Mouse (Mus musculus): ENCODE data around the gene Ccnd1. TPM values are rescaled to one million over a fixed set of nuclear protein-coding genes. Genes with fewer than 3 reads are reported as not detected.

Ccnd1 gene
- polyA plus RNA-seq, 1 experiment from 2014 or later: 77.9 TPM

- Histone ChIP-seq H3K27me3 (replicated peaks) (peaks cover 17% of the 10 kb centered on the region), H3K4me2 (replicated peaks) (no peak overlapping the region; the same call in 1 of the 2 replicates), H3K9me3 (no peaks in the 10 kb centered on the region), H3K36me3 (0 out of 2 replicates have a peak, but pooled peaks cover 9% of the 10 kb centered on the region), H3K27ac (no peak overlapping the region), H3K4me3 (replicated peaks) (no peak overlapping the region), H3K9ac (no peak overlapping the region), H3K4me1 (replicated peaks) (peaks cover 20% of the 10 kb centered on the region; the same call in 1 of the 2 replicates)
- WGBS: 90% methylated on average over 4 of the region's 4 CpGs
- ATAC-seq: no peak
Measured at GRCm38 (mm10) chr7:144936311-144936880, 3.3 kb downstream of the Ccnd1 start.

DNA sequence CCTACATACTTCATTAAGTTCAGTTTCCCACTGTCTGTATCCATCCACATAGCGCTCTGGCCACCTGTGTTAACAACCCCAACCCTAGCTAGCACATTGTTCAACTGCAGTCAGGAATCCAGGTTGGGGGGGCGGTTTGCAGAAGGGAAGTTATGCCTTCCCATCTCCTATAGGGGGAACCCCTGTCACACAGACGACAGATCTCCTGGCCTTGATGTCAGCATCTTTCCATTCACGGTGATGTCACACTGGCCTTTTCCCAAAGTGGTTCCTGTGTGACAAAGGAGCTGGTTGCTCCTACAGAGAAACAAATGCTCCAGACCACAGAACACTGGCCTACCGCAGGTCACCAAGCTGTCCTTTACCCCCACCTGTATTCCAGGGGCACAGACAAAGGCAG is 4.2 kb downstream of the Ccnd1 start:
- WGBS: 48% methylated on average over 5 of the region's 5 CpGs
- Histone ChIP-seq H3K9ac (no peak overlapping the region), H3K27ac (no peak overlapping the region), H3K4me3 (replicated peaks) (no peak overlapping the region), H3K27me3 (replicated peaks) (peaks cover 17% of the 10 kb centered on the region), H3K9me3 (no peaks in the 10 kb centered on the region), H3K4me1 (replicated peaks) (peaks cover 13% of the 10 kb centered on the region; the same call in 1 of the 2 replicates), H3K36me3 (0 out of 2 replicates have a peak, but pooled peaks cover 9% of the 10 kb centered on the region), H3K4me2 (replicated peaks) (no peak overlapping the region)
- ATAC-seq: no peak

GRCm38 (mm10) chr7:144934901-144935300 is 4.8 kb downstream of the Ccnd1 start:
- Histone ChIP-seq H3K4me2 (replicated peaks) (no peak overlapping the region), H3K27ac (no peak overlapping the region), H3K9ac (no peak overlapping the region), H3K27me3 (replicated peaks) (peaks cover 14% of the 10 kb centered on the region), H3K9me3 (no peaks in the 10 kb centered on the region), H3K4me1 (replicated peaks) (peaks cover 8% of the 10 kb centered on the region; the same call in 1 of the 2 replicates), H3K36me3 (0 out of 2 replicates have a peak, but pooled peaks cover 9% of the 10 kb centered on the region), H3K4me3 (replicated peaks) (no peak overlapping the region)
- ATAC-seq: no peak
- 77% methylated on average over 5 of the region's 5 CpGs for WGBS

DNA sequence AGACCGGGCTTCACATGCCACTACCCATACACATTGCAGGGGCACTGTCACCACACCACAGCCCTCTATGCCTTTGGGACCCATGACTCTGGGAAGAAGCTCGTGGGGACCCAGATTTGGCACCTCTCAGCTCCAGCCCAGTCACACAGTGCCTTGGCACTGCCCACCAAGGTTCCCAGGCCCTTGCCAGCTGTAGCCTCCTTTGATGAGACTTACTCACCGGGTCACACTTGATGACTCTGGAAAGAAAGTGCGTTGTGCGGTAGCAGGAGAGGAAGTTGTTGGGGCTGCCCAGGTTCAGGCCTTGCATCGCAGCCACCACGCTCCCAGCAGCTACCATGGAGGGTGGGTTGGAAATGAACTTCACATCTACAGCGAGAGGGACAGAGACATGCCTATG is 5.9 kb downstream of the Ccnd1 start:
- WGBS: 87% methylated on average over 8 of the region's 8 CpGs
- no peak for ATAC-seq
- H3K9ac ChIP-seq: no peak overlapping the region
- H3K27ac ChIP-seq: no peak overlapping the region
- 0 out of 2 replicates have a peak, but pooled peaks cover 6% of the 10 kb centered on the region for H3K27me3 ChIP-seq (replicated peaks)
- no peaks in the 10 kb centered on the region for H3K9me3 ChIP-seq
- no peak overlapping the region for H3K4me2 ChIP-seq (replicated peaks)
- H3K4me3 ChIP-seq (replicated peaks): no peak overlapping the region
- H3K36me3 ChIP-seq: 0 out of 2 replicates have a peak, but pooled peaks cover 9% of the 10 kb centered on the region
- 0 out of 2 replicates have a peak, but pooled peaks cover 4% of the 10 kb centered on the region for H3K4me1 ChIP-seq (replicated peaks)

- 86% methylated on average over 3 of the region's 3 CpGs for WGBS
- Histone ChIP-seq H3K4me1 (replicated peaks) (0 out of 2 replicates have a peak, but pooled peaks cover 4% of the 10 kb centered on the region), H3K36me3 (0 out of 2 replicates have a peak, but pooled peaks cover 9% of the 10 kb centered on the region), H3K4me2 (replicated peaks) (no peak overlapping the region), H3K27ac (no peak overlapping the region), H3K9me3 (no peaks in the 10 kb centered on the region), H3K4me3 (replicated peaks) (no peak overlapping the region), H3K27me3 (replicated peaks) (0 out of 2 replicates have a peak, but pooled peaks cover 4% of the 10 kb centered on the region), H3K9ac (no peak overlapping the region)
- no peak for ATAC-seq
Measured at GRCm38 (mm10) chr7:144933336-144933735, 6.4 kb downstream of the Ccnd1 start.

DNA sequence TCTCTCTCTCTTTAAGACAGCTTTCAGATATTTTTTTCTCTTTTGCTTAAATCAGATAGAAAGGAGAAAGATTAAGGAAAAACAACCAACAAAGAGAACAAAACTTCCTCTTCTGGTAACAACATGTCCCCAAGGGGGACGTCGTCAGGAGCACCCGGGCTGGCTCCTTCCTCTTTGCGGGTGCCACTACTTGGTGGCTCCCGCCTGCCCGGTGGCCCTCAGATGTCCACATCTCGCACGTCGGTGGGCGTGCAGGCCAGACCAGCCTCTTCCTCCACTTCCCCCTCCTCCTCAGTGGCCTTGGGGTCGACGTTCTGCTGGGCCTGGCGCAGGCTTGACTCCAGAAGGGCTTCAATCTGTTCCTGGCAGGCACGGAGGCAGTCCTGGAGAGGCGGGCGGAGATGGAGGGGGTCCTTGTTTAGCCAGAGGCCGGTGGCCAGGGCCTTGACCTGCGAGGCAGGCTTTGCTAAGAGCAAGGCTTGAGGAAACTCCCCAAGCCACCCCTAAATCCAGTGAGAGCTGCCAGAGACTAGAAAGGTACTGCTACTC is 7.3 kb downstream of the Ccnd1 start:
- no peak for ATAC-seq
- Histone ChIP-seq H3K9ac (no peak overlapping the region), H3K27ac (no peak overlapping the region), H3K9me3 (no peaks in the 10 kb centered on the region), H3K36me3 (0 out of 2 replicates have a peak, but pooled peaks cover 9% of the 10 kb centered on the region), H3K4me1 (replicated peaks) (0 out of 2 replicates have a peak, but pooled peaks cover 4% of the 10 kb centered on the region), H3K4me2 (replicated peaks) (no peak overlapping the region), H3K27me3 (replicated peaks) (no peaks in the 10 kb centered on the region), H3K4me3 (replicated peaks) (no peak overlapping the region)
- 68% methylated on average over 18 of the region's 18 CpGs for WGBS

- 0 out of 2 replicates have a peak, but pooled peaks cover 4% of the 10 kb centered on the region for H3K4me1 ChIP-seq (replicated peaks)
- no peaks in the 10 kb centered on the region for H3K27me3 ChIP-seq (replicated peaks)
- H3K9ac ChIP-seq: no peak overlapping the region
- no peak overlapping the region for H3K4me3 ChIP-seq (replicated peaks)
- 22% methylated on average over 3 of the region's 3 CpGs for WGBS
- H3K4me2 ChIP-seq (replicated peaks): no peak overlapping the region
- 0 out of 2 replicates have a peak, but pooled peaks cover 5% of the 10 kb centered on the region for H3K36me3 ChIP-seq
- ATAC-seq: no peak
- no peak overlapping the region for H3K27ac ChIP-seq
- no peaks in the 10 kb centered on the region for H3K9me3 ChIP-seq
Measured at GRCm38 (mm10) chr7:144931778-144932177, 7.9 kb downstream of the Ccnd1 start.

DNA sequence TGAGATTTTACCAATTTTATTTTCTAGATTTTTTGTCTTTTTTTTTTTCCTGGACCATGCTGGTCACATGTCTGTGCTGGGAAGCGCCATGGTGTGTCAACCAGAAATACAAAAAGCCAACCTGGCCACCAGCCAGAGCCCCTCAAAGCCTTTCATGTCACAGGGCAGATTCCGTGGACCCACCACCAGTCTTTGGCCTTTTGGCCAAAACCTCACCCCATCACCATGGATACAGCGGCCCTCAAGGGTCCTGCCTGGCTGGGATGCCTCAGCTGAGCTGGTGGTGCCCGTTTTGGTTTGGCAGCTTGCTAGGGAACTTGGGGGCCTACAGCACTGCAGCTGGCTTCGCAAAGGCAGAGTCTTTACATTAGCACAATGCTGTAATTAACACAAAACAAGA is 9.8 kb downstream of the Ccnd1 start:
- H3K36me3 ChIP-seq: 0 out of 2 replicates have a peak, but pooled peaks cover 2% of the 10 kb centered on the region
- no peaks in the 10 kb centered on the region for H3K27me3 ChIP-seq (replicated peaks)
- WGBS: 70% methylated on average over 5 of the region's 5 CpGs

GRCm38 (mm10) chr7:144929506-144929905 is 10.2 kb downstream of the Ccnd1 start:
- Histone ChIP-seq H3K36me3 (no peaks in the 10 kb centered on the region), H3K4me3 (replicated peaks) (no peak overlapping the region), H3K4me1 (replicated peaks) (no peaks in the 10 kb centered on the region), H3K9ac (no peak overlapping the region), H3K4me2 (replicated peaks) (no peak overlapping the region), H3K27ac (no peak overlapping the region), H3K27me3 (replicated peaks) (no peaks in the 10 kb centered on the region), H3K9me3 (no peaks in the 10 kb centered on the region)
- WGBS: 72% methylated on average over 8 of the region's 8 CpGs
- no peak for ATAC-seq

More for the DNA sequence above, 9.8 kb downstream of the Ccnd1 start:
- H3K4me3 ChIP-seq (replicated peaks): no peak overlapping the region
- H3K4me1 ChIP-seq (replicated peaks): no peaks in the 10 kb centered on the region
- no peaks in the 10 kb centered on the region for H3K9me3 ChIP-seq
- H3K4me2 ChIP-seq (replicated peaks): no peak overlapping the region
- no peak overlapping the region for H3K9ac ChIP-seq
- no peak overlapping the region for H3K27ac ChIP-seq
- no peak for ATAC-seq

- no peak for ATAC-seq
- Histone ChIP-seq H3K4me1 (replicated peaks) (no peaks in the 10 kb centered on the region), H3K4me2 (replicated peaks) (no peak overlapping the region), H3K36me3 (no peaks in the 10 kb centered on the region), H3K9ac (no peak overlapping the region), H3K27me3 (replicated peaks) (no peaks in the 10 kb centered on the region), H3K4me3 (replicated peaks) (no peak overlapping the region), H3K27ac (no peak overlapping the region), H3K9me3 (no peaks in the 10 kb centered on the region)
- 84% methylated on average over 6 of the region's 6 CpGs for WGBS
Measured at GRCm38 (mm10) chr7:144928889-144929210, 10.9 kb downstream of the Ccnd1 start.

DNA sequence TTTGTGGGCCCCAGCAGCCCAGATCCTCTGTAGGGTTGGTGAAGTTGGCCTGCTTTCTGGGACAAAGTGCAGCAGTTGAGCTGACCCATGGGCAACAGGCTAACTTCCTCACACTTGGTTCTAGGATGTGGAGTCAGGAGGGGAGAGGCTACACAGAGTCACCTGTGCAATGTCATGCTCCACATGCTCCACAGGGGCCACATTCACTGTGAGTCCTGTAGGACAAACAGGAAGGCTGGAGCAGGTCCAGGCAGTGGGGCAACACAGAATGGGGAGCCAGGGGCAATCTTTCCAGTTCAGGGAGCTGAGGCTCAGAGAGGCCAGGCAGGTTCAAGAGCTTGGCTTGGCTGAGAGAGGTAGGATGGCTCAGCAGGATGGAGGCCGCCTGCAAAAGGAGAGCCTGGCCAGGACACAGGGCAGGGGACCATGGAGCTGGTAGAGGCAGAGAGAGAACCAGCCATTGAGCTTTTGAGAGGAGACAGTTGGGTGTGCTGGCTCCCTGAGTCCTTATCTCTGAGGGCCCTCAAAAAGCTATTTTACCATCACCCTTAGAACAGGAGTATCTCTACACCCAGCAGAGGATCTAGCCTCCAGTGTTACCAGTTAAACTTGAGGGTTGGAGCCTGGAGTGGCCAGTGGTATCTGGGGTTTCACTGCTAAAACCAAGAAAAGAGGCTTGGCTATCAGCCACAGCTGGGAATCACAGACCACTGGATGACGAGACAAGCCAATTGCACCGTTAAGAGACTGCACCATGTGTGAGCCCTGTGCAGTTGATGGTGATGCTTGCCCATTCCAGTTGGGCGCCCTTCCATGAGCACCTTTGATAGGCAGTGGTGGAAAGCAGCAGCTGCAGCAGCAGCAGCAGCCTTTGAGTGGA is 11.5 kb downstream of the Ccnd1 start:
- Histone ChIP-seq H3K36me3 (no peaks in the 10 kb centered on the region), H3K4me1 (replicated peaks) (no peaks in the 10 kb centered on the region), H3K4me2 (replicated peaks) (no peak overlapping the region), H3K4me3 (replicated peaks) (no peak overlapping the region), H3K27me3 (replicated peaks) (no peaks in the 10 kb centered on the region), H3K9ac (no peak overlapping the region), H3K9me3 (no peaks in the 10 kb centered on the region), H3K27ac (no peak overlapping the region)
- 75% methylated on average over 4 of the region's 4 CpGs for WGBS
- no peak for ATAC-seq

GRCm38 (mm10) chr7:144927591-144927990 is 12.1 kb downstream of the Ccnd1 start:
- H3K4me3 ChIP-seq (replicated peaks): no peak overlapping the region
- H3K9ac ChIP-seq: no peak overlapping the region
- no peak for ATAC-seq
- no peak overlapping the region for H3K4me2 ChIP-seq (replicated peaks)
- no peaks in the 10 kb centered on the region for H3K36me3 ChIP-seq
- no peak overlapping the region for H3K27ac ChIP-seq
- H3K27me3 ChIP-seq (replicated peaks): no peaks in the 10 kb centered on the region
- 74% methylated on average over 2 of the region's 2 CpGs for WGBS
- no peaks in the 10 kb centered on the region for H3K9me3 ChIP-seq
- no peaks in the 10 kb centered on the region for H3K4me1 ChIP-seq (replicated peaks)

Measured in intestine, embryonic 15.5 days (tissue).